Mouse (Mus musculus) limb, embryonic 11.5 days (tissue): Measurements from ENCODE around the gene Dbn1. TPM values are rescaled to one million over a fixed set of nuclear protein-coding genes. Genes with fewer than 3 reads are reported as not detected.
A peak's percentile ranks its signal among the peaks of the same experiment; 100 is the strongest.

ENCODE experiments used
- ATAC-seq: fragments of 200-750 bp; cut with Nextera tagmentation; 2 replicates; pipeline ENCODE4 v1.8.0; 2017; ENCODE audit warnings: low read depth; ENCODE audit not compliant: insufficient number of reproducible peaks, low FRiP score, low TSS enrichment
- DNase-seq: peaks from one replicate; pipeline ENCODE4 v3.0.0-alpha.2; 2015; ENCODE audit warnings: low spot score
- H3K27ac ChIP-seq: fragments of 300-500 bp; sonication (generic); replicated peaks from 2 replicates; pipeline ENCODE4 v1.5.1; 2014; ENCODE audit warnings: low read depth, mild to moderate bottlenecking, low read length
- H3K27me3 ChIP-seq: fragments of 300-500 bp; sonication (generic); 2 replicates; pipeline ENCODE4 v1.6.1; 2014; ENCODE audit warnings: mild to moderate bottlenecking, low read length, mixed read lengths; ENCODE audit not compliant: control insufficient read depth, insufficient read depth
- H3K36me3 ChIP-seq: fragments of 300-500 bp; sonication (generic); 2 replicates; pipeline ENCODE4 v1.6.1; 2014; ENCODE audit warnings: mild to moderate bottlenecking, low read length, moderate library complexity, mixed read lengths; ENCODE audit not compliant: control insufficient read depth, insufficient read depth
- H3K4me1 ChIP-seq: fragments of 300-500 bp; sonication (generic); 2 replicates; pipeline ENCODE4 v1.6.1; 2014; ENCODE audit warnings: low read length, mixed read lengths; ENCODE audit not compliant: control insufficient read depth, insufficient read depth
- H3K4me2 ChIP-seq: fragments of 300-500 bp; sonication (generic); 2 replicates; pipeline ENCODE4 v1.6.1; 2014; ENCODE audit warnings: low read depth, mild to moderate bottlenecking, moderate library complexity; ENCODE audit not compliant: severe bottlenecking
- H3K4me3 ChIP-seq: fragments of 300-500 bp; sonication (generic); 2 replicates; pipeline ENCODE4 v1.5.1; 2014; ENCODE audit warnings: low read depth, low read length
- H3K9ac ChIP-seq: fragments of 300-500 bp; sonication (generic); 2 replicates; pipeline ENCODE4 v1.6.1; 2014; ENCODE audit warnings: mild to moderate bottlenecking, low read length
- H3K9me3 ChIP-seq: fragments of 300-500 bp; sonication (generic); 2 replicates; pipeline ENCODE4 v1.6.1; 2016; ENCODE audit warnings: low read length; ENCODE audit not compliant: control insufficient read depth
- WGBS: fragments of 180-500 bp; shearing (Covaris S2); extraction: QIAGEN DNeasy Blood & Tissue Kit; methylation state at CpG from one replicate; pipeline ENCODE4 v1.1.7; 2014; 5-methylcytosine and 5-hydroxymethylcytosine counted together
- microRNA-seq: library from miRNA; unstranded; fragments of <30 nt; microRNA quantifications from one replicate; pipeline ENCODE4, GENCODE M21; 2016
- polyA plus RNA-seq: library from polyadenylated mRNA; unstranded; fragments of >200 nt; fragmentation: Nextera tagmentation; extraction: Ambion mirVana; gene quantifications from 2 replicates; pipeline ENCODE4 v1.2.1, GENCODE M21; 2014

Dbn1 gene
- polyA plus RNA-seq, 1 experiment from 2014 or later, result 299 TPM

GRCm38 (mm10) chr13:55431889-55432685, 55.8 kb downstream of the Dbn1 start:
- Histone ChIP-seq H3K9me3 (no peaks in the 10 kb centered on the region), H3K4me1 (no peaks in the 10 kb centered on the region)
- 81% methylated on average over 10 of the region's 10 CpGs for WGBS

GRCm38 (mm10) chr13:55430566-55430965, 57.3 kb downstream of the Dbn1 start:
- H3K27me3 ChIP-seq, result no peaks in the 10 kb centered on the region
- no peak overlapping the region for H3K4me2 ChIP-seq
- H3K4me3 ChIP-seq, result no peak overlapping the region
- H3K27ac ChIP-seq, result no peak overlapping the region
- no peaks in the 10 kb centered on the region for H3K4me1 ChIP-seq
- H3K36me3 ChIP-seq, result no peaks in the 10 kb centered on the region
- DNase-seq (no peak), ATAC-seq (no peak)
- H3K9me3 ChIP-seq, result no peaks in the 10 kb centered on the region
- WGBS, result 83% methylated on average over 2 of the region's 2 CpGs
- H3K9ac ChIP-seq, result no peak overlapping the region

More at GRCm38 (mm10) chr13:55431889-55432685, 55.8 kb downstream of the Dbn1 start:
- Histone ChIP-seq H3K36me3 (no peaks in the 10 kb centered on the region), H3K4me3 (no peak overlapping the region), H3K27ac (no peak overlapping the region), H3K4me2 (no peak overlapping the region), H3K9ac (no peak overlapping the region), H3K27me3 (no peaks in the 10 kb centered on the region)
- no peak for DNase-seq
- ATAC-seq, result no peak

GRCm38 (mm10) chr13:55429226-55429888, 58.6 kb downstream of the Dbn1 start:
- DNase-seq (no peak), ATAC-seq (no peak)
- Histone ChIP-seq H3K27ac (no peak overlapping the region), H3K27me3 (no peaks in the 10 kb centered on the region), H3K4me3 (no peak overlapping the region), H3K9ac (no peak overlapping the region), H3K9me3 (no peaks in the 10 kb centered on the region), H3K4me2 (no peak overlapping the region), H3K36me3 (no peaks in the 10 kb centered on the region), H3K4me1 (no peaks in the 10 kb centered on the region)
- WGBS, result 76% methylated on average over 12 of the region's 12 CpGs

GRCm38 (mm10) chr13:55426613-55427012, 61.3 kb downstream of the Dbn1 start, which contains the start of gene F12:
TSS of gene F12 (minus strand) at chr13:55426793.
- no peak for DNase-seq
- no peak for ATAC-seq
- Histone ChIP-seq H3K9me3 (no peaks in the 10 kb centered on the region), H3K4me3 (no peak within 1 kb of the TSS), H3K9ac (no peak within 1 kb of the TSS), H3K4me2 (no peak within 1 kb of the TSS), H3K36me3 (no peaks in the 10 kb centered on the region), H3K4me1 (no peaks in the 10 kb centered on the region), H3K27ac (no peak within 1 kb of the TSS), H3K27me3 (peaks cover 5% of the 10 kb centered on the region)
- 91% methylated on average over 10 of the region's 10 CpGs for WGBS

Small RNA genes within 50 kb of the gene (microRNA-seq; reads per million reads assigned to microRNA genes)
- gene Mir6943 (not detected), gene Mir6944 (90.9 reads per million, percentile 47 among the genes with 10 or more reads in this experiment), gene Mir6945 (3.7 reads per million, percentile 4 among the genes with 10 or more reads in this experiment)

Other genes with a start within 250 kb of the Dbn1 start
- 416 and 451 TPM in 2 replicates for gene Prelid1, start 167.6 kb downstream of the Dbn1 start, polyA plus RNA-seq
- gene Rab24, start 166.2 kb downstream of the Dbn1 start, polyA plus RNA-seq, result 90.6 and 97.4 TPM in 2 replicates
- 23.7 and 28.9 TPM in 2 replicates for gene Mxd3, start 158.3 kb downstream of the Dbn1 start, polyA plus RNA-seq
- 85.3 and 88.7 TPM in 2 replicates for gene Lman2, start 125.3 kb downstream of the Dbn1 start, polyA plus RNA-seq
- gene Rgs14, start 118.4 kb downstream of the Dbn1 start, polyA plus RNA-seq, result 0.57 and 0.97 TPM in 2 replicates
- not detected in 2 replicates for gene Slc34a1, start 89.9 kb downstream of the Dbn1 start, polyA plus RNA-seq
- gene Pfn3, start 72.9 kb downstream of the Dbn1 start, polyA plus RNA-seq, result not detected in 2 replicates
- gene F12, start 61.3 kb downstream of the Dbn1 start, polyA plus RNA-seq, result 0.17 TPM in 1 of 2 replicates, not detected in the other
- 60.4 and 68.2 TPM in 2 replicates for gene Grk6, start 43.0 kb downstream of the Dbn1 start, polyA plus RNA-seq
- gene Prr7, start 23.8 kb downstream of the Dbn1 start, polyA plus RNA-seq, result 1.1 and 1.6 TPM in 2 replicates
- gene Pdlim7, start 25.6 kb upstream of the Dbn1 start, polyA plus RNA-seq, result 154 and 155 TPM in 2 replicates
- 1.6 and 2.7 TPM in 2 replicates for gene Dok3, start 41.2 kb upstream of the Dbn1 start, polyA plus RNA-seq
- gene Ddx41, start 48.5 kb upstream of the Dbn1 start, polyA plus RNA-seq, result 82.5 and 84.0 TPM in 2 replicates
- gene Fam193b, start 83.0 kb upstream of the Dbn1 start, polyA plus RNA-seq, result 47.8 and 50.7 TPM in 2 replicates
- gene Tmed9, start 85.6 kb upstream of the Dbn1 start, polyA plus RNA-seq, result 54.9 and 60.9 TPM in 2 replicates
- gene B4galt7, start 111.8 kb upstream of the Dbn1 start, polyA plus RNA-seq, result 16.9 and 21.3 TPM in 2 replicates
- gene Caml, start 134.9 kb upstream of the Dbn1 start, polyA plus RNA-seq, result 53.8 and 56.3 TPM in 2 replicates
- 60.8 and 61.8 TPM in 2 replicates for gene Ddx46, start 146.9 kb upstream of the Dbn1 start, polyA plus RNA-seq
- 75.6 and 84.4 TPM in 2 replicates for gene B230219D22Rik, start 205.0 kb upstream of the Dbn1 start, polyA plus RNA-seq
- gene Txndc15, start 226.5 kb upstream of the Dbn1 start, polyA plus RNA-seq, result 85.9 and 91.7 TPM in 2 replicates
- gene Pcbd2, start 239.3 kb upstream of the Dbn1 start, polyA plus RNA-seq, result 44.7 and 44.9 TPM in 2 replicates